Mouse (Mus musculus) fat pad, adult 2 months (tissue): ENCODE measurements around the gene Mdm1.
"Not testable (repeated sequence)": the region's sequence is repeated elsewhere in the genome, so short reads cannot be mapped to it uniquely, and the experiment has no call there.

Source experiments
- DNase-seq: peaks from one replicate; pipeline ENCODE4 v3.0.0-alpha.2; 2011; ENCODE audit warnings: low read depth, low spot score; ENCODE audit errors: extremely low read depth

Gene Mdm1

DNA sequence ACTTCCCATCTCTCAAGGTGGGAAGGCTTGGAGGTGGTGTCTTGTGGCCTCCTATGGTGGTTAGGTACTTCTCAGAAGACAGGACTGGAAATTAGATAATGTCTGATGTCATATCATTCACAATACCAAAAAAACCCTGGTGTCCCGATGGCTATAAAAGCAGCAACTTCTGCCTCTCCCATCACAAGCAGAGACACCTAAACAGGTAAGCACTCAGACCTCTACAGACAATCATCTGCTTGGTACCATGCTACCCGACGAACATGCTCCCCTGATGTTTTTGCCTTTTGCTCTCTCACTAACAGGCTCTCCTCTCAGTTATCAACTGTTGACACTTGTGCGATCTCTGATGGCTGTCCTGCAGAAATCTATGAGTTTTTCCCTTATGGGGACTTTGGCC, 63.0 kb downstream of the Mdm1 start, which contains the start of gene Il22:
Il22 (plus strand) TSS at position 301 of the 400 bp plus-strand sequence.
- DNase-seq, result no peak

GRCm38 (mm10) chr10:118215719-118216393, 74.2 kb downstream of the Mdm1 start:
- not testable (repeated sequence) for DNase-seq
